In genomic region chr9:47534573-47535475, GRCm38 (mm10) we compare ENCODE assay signal across 20 mouse cellular contexts. TPM values are rescaled to one million over a fixed set of nuclear protein-coding genes. Genes with fewer than 3 reads are reported as not detected.
DNase-seq lines count a peak whose midpoint lies in the region; ATAC-seq and TF ChIP-seq lines count a peak whose summit lies in the region.
"Had no signal": no experiment of that assay in that cellular context is flagged by ENCODE, and none has a peak within 500 bp of the region (broad histone marks: within the 10 kb centered on the region; RNA-seq: fewer than 3 reads in every experiment).

No protein-coding gene starts in this region.

- no peaks in the 10 kb centered on the region for H3K36me3 ChIP-seq in hindbrain, embryonic 15.5 days
- H3K36me3 ChIP-seq in hindbrain, embryonic 10.5 days: peaks cover 34% of the 10 kb centered on the region
- no peaks in the 10 kb centered on the region for H3K36me3 ChIP-seq in intestine, embryonic 15.5 days
- H3K36me3 ChIP-seq: G1E; heart, embryonic 12.5 days; liver, embryonic 15.5 days; neural tube, embryonic 12.5 days had no signal

- H3K9me3 ChIP-seq in hindbrain, embryonic 15.5 days: no peaks in the 10 kb centered on the region
- H3K9me3 ChIP-seq in hindbrain, embryonic 10.5 days: no peaks in the 10 kb centered on the region
- H3K9me3 ChIP-seq in intestine, embryonic 15.5 days: no peaks in the 10 kb centered on the region
- H3K9me3 ChIP-seq: heart, embryonic 12.5 days; liver, embryonic 15.5 days; neural tube, embryonic 12.5 days had no signal

- no peak overlapping the region for H3K4me3 ChIP-seq in hindbrain, embryonic 15.5 days
- no peak overlapping the region for H3K4me3 ChIP-seq in hindbrain, embryonic 10.5 days
- no peak overlapping the region for H3K4me3 ChIP-seq in cortical plate, adult 2 months (ENCODE audit: insufficient read depth, low read length)
- H3K4me3 ChIP-seq in intestine, embryonic 15.5 days (replicated peaks): no peak overlapping the region
- H3K4me3 ChIP-seq: heart, embryonic 12.5 days; liver, embryonic 15.5 days; neural tube, embryonic 12.5 days had no signal

- no peak for DNase-seq in hindbrain, embryonic 10.5 days (ENCODE audit: low spot score)
- peak; percentile 30 for DNase-seq in Muller cell, postnatal 12 days (ENCODE audit: inconsistent ontology term)
- DNase-seq in brain, embryonic 14.5 days (ENCODE audit: low read depth): peak; percentile 52
- no peak for DNase-seq in lung, postnatal 36 days
- DNase-seq: adrenal gland, adult 2 months; embryo, embryonic 11 days; heart, postnatal 36 days; kidney, adult 11 months; kidney, postnatal 14 days; left cerebral cortex, postnatal 4 days; lung, postnatal 14 days; right cerebral cortex, postnatal 4 days; thymus, adult 18-20 months had no signal

- no peaks in the 10 kb centered on the region for H3K27me3 ChIP-seq in hindbrain, embryonic 15.5 days
- no peaks in the 10 kb centered on the region for H3K27me3 ChIP-seq in hindbrain, embryonic 10.5 days (ENCODE audit: insufficient read depth, poor library complexity, severe bottlenecking)
- peaks cover 27% of the 10 kb centered on the region for H3K27me3 ChIP-seq in intestine, embryonic 15.5 days (replicated peaks)
- H3K27me3 ChIP-seq: neural tube, embryonic 12.5 days had no signal

- TF ChIP-seq CTCF in brain, embryonic 14.5 days (IDR thresholded peaks at IDR 0.05; ENCODE audit: borderline replicate concordance, extremely low read depth, insufficient read depth, insufficient read length): no peak
- 0 out of 2 replicates have a peak, but pooled peaks have one; percentile 7 for TF ChIP-seq CTCF in cortical plate, adult 2 months (IDR thresholded peaks at IDR 0.05; ENCODE audit: extremely low read depth, insufficient read depth, low read length)

- TF ChIP-seq POLR2A in brain, embryonic 14.5 days (IDR thresholded peaks at IDR 0.05; ENCODE audit: borderline replicate concordance, extremely low read depth, insufficient read depth, insufficient read length, poor library complexity, severe bottlenecking): no peak
- TF ChIP-seq POLR2A in cortical plate, adult 2 months (IDR thresholded peaks at IDR 0.05; ENCODE audit: extremely low read depth, insufficient read depth, low read length): no peak

- WGBS in hindbrain, embryonic 15.5 days: 79% methylated on average over 11 of the region's 11 CpGs
- WGBS in hindbrain, embryonic 10.5 days: 90% methylated on average over 11 of the region's 11 CpGs
- WGBS in intestine, embryonic 15.5 days: 85% methylated on average over 11 of the region's 11 CpGs

- H3K4me2 ChIP-seq in hindbrain, embryonic 15.5 days: peak overlapping the region; percentile 29; the same call in 1 of the 2 replicates
- H3K4me2 ChIP-seq in intestine, embryonic 15.5 days (replicated peaks): no peak overlapping the region
- H3K4me2 ChIP-seq: heart, embryonic 12.5 days; liver, embryonic 15.5 days had no signal

- H3K27ac ChIP-seq in hindbrain, embryonic 15.5 days (replicated peaks): no peak overlapping the region
- no peak overlapping the region for H3K27ac ChIP-seq in hindbrain, embryonic 10.5 days
- H3K27ac ChIP-seq in cortical plate, adult 2 months (ENCODE audit: insufficient read depth, low read length): no peak overlapping the region
- no peak overlapping the region for H3K27ac ChIP-seq in intestine, embryonic 15.5 days
- H3K27ac ChIP-seq: liver, embryonic 15.5 days; neural tube, embryonic 12.5 days had no signal

- ATAC-seq in hindbrain, embryonic 15.5 days (ENCODE audit: low FRiP score, low read depth): no peak
- ATAC-seq in intestine, embryonic 15.5 days: no peak

- H3K9ac ChIP-seq in hindbrain, embryonic 15.5 days: no peak overlapping the region
- no peak overlapping the region for H3K9ac ChIP-seq in intestine, embryonic 15.5 days
- H3K9ac ChIP-seq: heart, embryonic 12.5 days; liver, embryonic 15.5 days; neural tube, embryonic 12.5 days had no signal

- peaks cover 16% of the 10 kb centered on the region for H3K4me1 ChIP-seq in hindbrain, embryonic 15.5 days (replicated peaks)
- peaks cover 41% of the 10 kb centered on the region for H3K4me1 ChIP-seq in hindbrain, embryonic 10.5 days (replicated peaks)
- no peaks in the 10 kb centered on the region; the same call in 1 of the 2 replicates for H3K4me1 ChIP-seq in cortical plate, adult 2 months (ENCODE audit: control insufficient read depth, insufficient read depth, low read length)
- H3K4me1 ChIP-seq in intestine, embryonic 15.5 days (replicated peaks): peaks cover 13% of the 10 kb centered on the region

RNA-seq across cellular contexts. Expression of gene Cadm1, which starts 4.9 kb away (rescaled TPM):
- polyA plus RNA-seq in hindbrain, embryonic 15.5 days (2015; fragmentation: Nextera tagmentation; extraction: Ambion mirVana): 190 and 207 TPM in 2 replicates
- 111 and 168 TPM in 2 replicates for polyA plus RNA-seq in hindbrain, embryonic 10.5 days (2016; fragmentation: Nextera tagmentation; extraction: Ambion mirVana)
- polyA plus RNA-seq in brain, embryonic 14.5 days (2012; rRNA removed): 78.1 and 103 TPM in 2 replicates
- polyA plus RNA-seq in cortical plate, adult 2 months (2012; rRNA removed): 104 and 106 TPM in 2 replicates
- polyA plus RNA-seq in intestine, embryonic 15.5 days (2015; fragmentation: Nextera tagmentation; extraction: Ambion mirVana): 43.9 and 45.7 TPM in 2 replicates
- polyA plus RNA-seq: G1E had no signal

Comparison
In these comparisons a context has a peak if more than half of its experiments do, and no peak if none do; other contexts are left out.
1. DNase-seq: peak in Muller cell, postnatal 12 days (single experiment) and brain, embryonic 14.5 days (single experiment); none in hindbrain, embryonic 10.5 days (single experiment) and lung, postnatal 36 days (single experiment).